Mouse (Mus musculus) CH12F3 (cell line): ENCODE data around the gene Trim54.

Source experiments
- in situ Hi-C: fragments of 300-500 bp; cut with MboI; formaldehyde crosslinking; loops from 2 replicates; pipeline ENCODE4 v1.14.3; 2020; ENCODE audit warnings: low sequenced_read_pairs

The Trim54 gene

DNA sequence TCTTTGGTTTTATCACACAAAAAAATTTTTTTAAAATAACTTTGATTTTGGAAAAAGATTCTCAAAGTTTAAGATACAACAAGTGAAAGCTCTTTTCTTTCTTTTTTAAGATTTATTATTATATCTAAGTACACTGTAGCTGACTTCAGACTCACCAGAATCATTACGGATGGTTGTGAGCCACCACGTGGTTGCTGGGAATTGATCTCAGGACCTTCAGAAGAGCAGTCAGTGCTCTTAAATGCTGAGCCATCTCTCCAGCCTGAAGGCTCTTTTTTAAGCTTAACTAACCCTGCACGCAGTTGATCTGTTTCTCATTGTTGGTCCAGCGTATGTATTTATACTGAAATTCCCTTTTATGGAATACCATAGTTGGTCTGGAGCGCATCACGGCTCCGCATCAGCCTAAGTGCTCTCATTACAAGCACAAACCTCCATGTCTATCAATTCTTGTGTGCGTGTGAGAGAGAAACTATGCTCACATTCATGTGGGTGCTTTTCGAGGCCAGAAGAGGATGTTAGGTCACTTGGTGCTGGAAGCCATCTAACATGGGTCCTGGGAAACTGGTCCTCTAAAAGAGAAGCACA, 64.8 kb downstream of the Trim54 start:
- in situ Hi-C loops = no loop called here

DNA sequence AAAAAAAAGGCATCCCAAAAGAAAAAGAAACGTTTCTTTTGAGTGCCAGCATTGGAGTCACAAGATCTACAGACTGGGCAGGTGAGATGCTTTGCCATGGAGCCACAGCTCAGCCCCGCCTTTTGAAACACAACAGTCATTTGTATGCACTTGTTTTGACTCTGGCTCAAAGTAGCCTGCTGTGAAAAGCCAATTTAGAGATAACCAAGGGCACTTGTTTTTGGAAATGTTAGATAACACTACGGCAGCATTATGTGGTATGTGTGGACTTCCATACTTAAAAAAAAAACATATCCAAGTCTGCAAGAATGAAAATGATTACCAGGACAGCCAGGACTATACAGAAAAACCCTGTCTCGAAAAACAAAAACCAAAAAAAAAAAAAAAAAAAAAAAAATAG, 67.2 kb downstream of the Trim54 start:
- in situ Hi-C loops = no loop called here
